Mouse (Mus musculus) stomach, postnatal 0 days (tissue): ENCODE data around the gene Perm1.

Source experiments
- CTCF ChIP-seq: IDR thresholded peaks from 2 replicates; pipeline ENCODE4 v1.5.1; 2016; ENCODE audit warnings: antibody characterized with exemption, low read depth, mild to moderate bottlenecking, moderate library complexity
- EP300 ChIP-seq: optimal IDR thresholded peaks from 2 replicates; pipeline ENCODE3; 2016; ENCODE audit warnings: antibody characterized with exemption

- TF ChIP-seq CTCF (no peak), EP300 (no peak)
These were observed 6.8 kb upstream of the Perm1 start for GRCm38 (mm10) chr4:156208872-156209271.
